Mouse (Mus musculus): ENCODE data around the gene Mad2l1bp. TPM values are rescaled to one million over a fixed set of nuclear protein-coding genes. Genes with fewer than 3 reads are reported as not detected.

The Mad2l1bp gene
- polyA plus RNA-seq, 1 experiment from 2014 or later, result 31.5 TPM

DNA sequence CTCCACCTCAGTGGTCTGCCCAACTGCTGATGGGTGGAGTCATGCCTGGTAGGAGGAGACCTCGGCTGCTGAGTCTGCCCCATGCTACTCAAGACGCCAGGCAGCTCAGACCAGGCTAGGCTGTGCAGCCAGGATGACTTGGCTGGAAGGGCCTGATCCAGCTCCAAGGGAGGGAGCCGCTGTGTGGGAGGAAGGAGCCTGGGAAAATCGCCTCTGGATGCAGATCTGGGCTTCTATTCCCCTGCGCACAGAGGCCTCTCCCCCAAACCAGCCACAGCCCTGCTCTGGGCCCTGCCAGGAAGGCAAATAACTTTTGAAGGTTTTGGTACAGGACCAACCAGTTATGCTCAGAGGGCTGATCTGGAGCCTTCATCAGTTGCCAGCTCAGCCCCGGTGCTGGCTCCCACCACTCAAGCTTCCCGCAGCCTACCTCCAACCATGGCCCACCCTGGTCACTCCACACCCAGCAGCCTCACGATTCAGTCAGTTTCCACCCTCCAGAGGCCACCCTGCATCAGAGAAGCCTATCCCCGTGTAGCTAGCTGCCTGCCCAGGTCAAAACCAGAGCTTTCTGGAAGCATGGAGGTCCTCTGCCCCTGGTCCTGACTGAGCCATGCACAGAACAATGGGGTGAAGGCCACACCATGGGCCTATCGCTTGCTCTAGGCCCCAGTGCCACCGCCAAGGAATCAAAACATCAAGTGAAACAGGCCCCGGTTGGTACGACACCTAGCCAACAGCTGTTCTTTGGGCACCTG lies 23.4 kb downstream of the Mad2l1bp start:
- 0 out of 2 replicates have a peak, but pooled peaks have one; percentile 48 for ATAC-seq (ENCODE audit: insufficient number of reproducible peaks, insufficient read depth, low FRiP score, low read depth)
- WGBS, result 68% methylated on average over 13 of the region's 13 CpGs

DNA sequence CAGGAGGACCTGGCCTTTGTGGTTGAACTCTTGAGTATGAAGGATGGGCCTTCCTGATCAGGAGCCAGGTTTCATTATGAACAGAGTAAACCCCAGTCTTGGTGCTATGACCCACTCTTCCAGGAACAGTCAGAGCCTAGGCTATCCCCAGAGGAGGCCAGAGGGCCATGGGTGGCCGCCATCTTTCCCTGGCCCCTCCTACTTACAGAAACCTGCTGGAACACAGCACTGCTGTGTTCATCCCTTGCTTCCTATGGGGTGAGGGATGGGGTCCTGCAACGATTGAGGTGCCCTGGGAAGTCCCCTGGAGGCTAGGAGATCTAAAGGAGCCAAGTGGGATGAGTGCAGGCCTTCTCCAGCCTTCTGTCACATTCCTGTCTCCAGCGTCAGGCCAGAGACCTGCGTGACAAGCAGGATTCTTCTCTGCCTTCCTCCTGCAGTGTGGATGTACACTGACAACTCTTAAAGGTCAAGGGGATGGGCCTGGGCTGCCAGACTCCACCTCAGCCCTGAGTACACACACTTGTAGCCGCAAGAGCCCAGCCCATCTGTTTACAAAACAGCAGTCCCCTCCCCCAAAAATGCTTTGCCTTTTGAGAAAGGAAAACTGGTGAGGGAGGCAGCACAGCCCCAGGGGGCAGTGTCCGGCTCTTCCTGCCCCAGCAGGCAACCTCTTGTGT lies 25.4 kb downstream of the Mad2l1bp start:
- no peaks in the 10 kb centered on the region for H3K27me3 ChIP-seq (ENCODE audit: control insufficient read depth, insufficient read depth, low read length)
- H3K4me1 ChIP-seq (ENCODE audit: control insufficient read depth in 2 of 2, insufficient read depth in 2 of 2, low read length in 2 of 2), result peaks cover 0 to 9% of the 10 kb centered on the region in 2 experiments; a peak in 1 of 4 replicates
- no peak overlapping the region for H3K9ac ChIP-seq (ENCODE audit: low read length)
- no peaks in the 10 kb centered on the region for H3K9me3 ChIP-seq (ENCODE audit: control insufficient read depth, low read length)
- 77% methylated on average over 6 of the region's 6 CpGs for WGBS
- peaks cover 68% of the 10 kb centered on the region for H3K36me3 ChIP-seq (ENCODE audit: control insufficient read depth, insufficient read depth, low read length)
- no peak overlapping the region for H3K4me2 ChIP-seq (ENCODE audit: low read length)
- no peak overlapping the region for H3K4me3 ChIP-seq (ENCODE audit: control insufficient read depth in 1 of 2, insufficient read depth in 1 of 2, low read depth in 1 of 2, low read length in 2 of 2)
- no peak for ATAC-seq (ENCODE audit: insufficient number of reproducible peaks, insufficient read depth, low FRiP score, low read depth)
- H3K27ac ChIP-seq (replicated peaks in 1 of 2; ENCODE audit: control insufficient read depth in 1 of 2, insufficient read depth in 1 of 2, low read depth in 2 of 2, low read length in 2 of 2), result no peak overlapping the region

More for the DNA sequence above, 23.4 kb downstream of the Mad2l1bp start:
- no peak overlapping the region for H3K9ac ChIP-seq (ENCODE audit: low read length)
- H3K4me3 ChIP-seq (ENCODE audit: control insufficient read depth in 1 of 2, insufficient read depth in 1 of 2, low read depth in 1 of 2, low read length in 2 of 2), result no peak overlapping the region
- no peak overlapping the region for H3K27ac ChIP-seq (replicated peaks in 1 of 2; ENCODE audit: control insufficient read depth in 1 of 2, insufficient read depth in 1 of 2, low read depth in 2 of 2, low read length in 2 of 2)
- H3K4me1 ChIP-seq (ENCODE audit: control insufficient read depth in 2 of 2, insufficient read depth in 2 of 2, low read length in 2 of 2), result 0 out of 4 replicates have a peak, but pooled peaks cover 0 to 4% of the 10 kb centered on the region in 2 experiments
- H3K36me3 ChIP-seq (ENCODE audit: control insufficient read depth, insufficient read depth, low read length), result peaks cover 49% of the 10 kb centered on the region
- H3K4me2 ChIP-seq (ENCODE audit: low read length), result no peak overlapping the region
- H3K27me3 ChIP-seq (ENCODE audit: control insufficient read depth, insufficient read depth, low read length), result no peaks in the 10 kb centered on the region
- no peaks in the 10 kb centered on the region for H3K9me3 ChIP-seq (ENCODE audit: control insufficient read depth, low read length)

DNA sequence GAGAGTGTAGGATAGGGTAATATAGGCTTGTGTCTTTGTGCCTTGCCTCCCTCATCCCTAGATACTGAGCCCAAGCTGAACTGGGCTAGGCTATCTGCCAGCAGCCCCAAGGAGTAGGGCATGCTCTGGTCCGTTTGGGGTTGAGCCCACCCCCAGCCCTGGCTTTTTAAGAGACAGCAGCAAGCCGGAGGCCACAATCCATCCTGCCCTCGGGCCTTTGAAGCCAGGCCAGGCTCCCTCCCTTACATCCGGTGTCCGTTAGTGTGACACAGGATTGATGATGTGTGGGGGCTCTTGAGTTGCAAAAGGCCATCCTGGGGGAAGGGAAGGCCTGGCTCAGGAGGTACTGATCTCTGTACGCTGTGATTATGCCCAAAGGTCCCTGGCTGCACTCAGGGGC lies 26.7 kb downstream of the Mad2l1bp start:
- Histone ChIP-seq H3K4me3 (ENCODE audit: control insufficient read depth in 1 of 2, insufficient read depth in 1 of 2, low read depth in 1 of 2, low read length in 2 of 2) (no peak overlapping the region), H3K4me1 (ENCODE audit: control insufficient read depth in 2 of 2, insufficient read depth in 2 of 2, low read length in 2 of 2) (peaks cover 0 to 5% of the 10 kb centered on the region in 2 experiments; a peak in 1 of 4 replicates), H3K9ac (ENCODE audit: low read length) (no peak overlapping the region), H3K36me3 (ENCODE audit: control insufficient read depth, insufficient read depth, low read length) (peaks cover 81% of the 10 kb centered on the region), H3K9me3 (ENCODE audit: control insufficient read depth, low read length) (no peaks in the 10 kb centered on the region), H3K27ac (replicated peaks in 1 of 2; ENCODE audit: control insufficient read depth in 1 of 2, insufficient read depth in 1 of 2, low read depth in 2 of 2, low read length in 2 of 2) (no peak overlapping the region), H3K4me2 (ENCODE audit: low read length) (no peak overlapping the region), H3K27me3 (ENCODE audit: control insufficient read depth, insufficient read depth, low read length) (no peaks in the 10 kb centered on the region)
- WGBS, result 72% methylated on average over 6 of the region's 6 CpGs
- no peak for ATAC-seq (ENCODE audit: insufficient number of reproducible peaks, insufficient read depth, low FRiP score, low read depth)

DNA sequence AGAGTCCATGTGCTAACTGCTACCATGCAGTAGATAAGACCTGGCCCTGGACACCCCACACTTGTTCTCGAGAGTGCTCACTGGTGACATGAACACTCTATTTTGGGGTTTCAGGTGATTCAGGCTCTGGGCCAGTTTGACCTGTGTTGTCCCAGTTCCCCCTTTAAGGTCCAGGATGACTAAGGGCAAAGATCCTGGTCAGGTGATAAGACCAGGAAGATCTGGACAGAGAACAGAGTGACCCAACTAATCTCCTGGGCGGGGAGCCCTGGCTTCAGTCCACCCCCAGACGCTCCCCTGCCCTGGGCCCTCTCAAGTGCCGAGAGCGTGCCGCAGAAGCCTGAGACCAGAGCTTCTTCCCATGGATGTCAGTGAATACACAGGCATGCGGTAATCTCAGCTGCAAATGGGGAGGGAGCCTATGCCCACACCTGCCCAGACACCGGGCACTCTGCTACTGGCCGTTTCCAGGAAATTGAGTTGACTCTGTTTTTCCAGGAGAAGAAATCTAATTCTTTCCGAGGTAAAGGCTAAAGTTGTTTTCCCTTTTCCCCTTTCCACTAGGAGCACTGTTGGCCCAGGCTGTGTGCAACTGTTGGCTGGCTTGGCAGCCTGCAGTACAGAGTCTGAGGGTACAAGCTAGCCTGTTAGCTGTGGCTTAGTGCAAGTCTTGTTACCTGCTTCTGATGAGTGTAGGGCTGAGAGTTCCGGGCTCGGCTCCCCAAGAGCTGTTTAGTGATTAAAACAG lies 29.2 kb downstream of the Mad2l1bp start:
- Histone ChIP-seq H3K27me3 (ENCODE audit: control insufficient read depth, insufficient read depth, low read length) (no peaks in the 10 kb centered on the region), H3K4me2 (ENCODE audit: low read length) (no peak overlapping the region), H3K4me1 (ENCODE audit: control insufficient read depth in 2 of 2, insufficient read depth in 2 of 2, low read length in 2 of 2) (peaks cover 0 to 5% of the 10 kb centered on the region in 2 experiments; a peak in 1 of 4 replicates), H3K27ac (replicated peaks in 1 of 2; ENCODE audit: control insufficient read depth in 1 of 2, insufficient read depth in 1 of 2, low read depth in 2 of 2, low read length in 2 of 2) (peak overlapping the region in 1 of 2 experiments; percentile 4; a peak in 1 of 4 replicates), H3K4me3 (ENCODE audit: control insufficient read depth in 1 of 2, insufficient read depth in 1 of 2, low read depth in 1 of 2, low read length in 2 of 2) (no peak overlapping the region), H3K9ac (ENCODE audit: low read length) (no peak overlapping the region), H3K9me3 (ENCODE audit: control insufficient read depth, low read length) (no peaks in the 10 kb centered on the region), H3K36me3 (ENCODE audit: control insufficient read depth, insufficient read depth, low read length) (peaks cover 89% of the 10 kb centered on the region)
- peak; percentile 61 for ATAC-seq (ENCODE audit: insufficient number of reproducible peaks, insufficient read depth, low FRiP score, low read depth)
- WGBS, result 65% methylated on average over 12 of the region's 12 CpGs

DNA sequence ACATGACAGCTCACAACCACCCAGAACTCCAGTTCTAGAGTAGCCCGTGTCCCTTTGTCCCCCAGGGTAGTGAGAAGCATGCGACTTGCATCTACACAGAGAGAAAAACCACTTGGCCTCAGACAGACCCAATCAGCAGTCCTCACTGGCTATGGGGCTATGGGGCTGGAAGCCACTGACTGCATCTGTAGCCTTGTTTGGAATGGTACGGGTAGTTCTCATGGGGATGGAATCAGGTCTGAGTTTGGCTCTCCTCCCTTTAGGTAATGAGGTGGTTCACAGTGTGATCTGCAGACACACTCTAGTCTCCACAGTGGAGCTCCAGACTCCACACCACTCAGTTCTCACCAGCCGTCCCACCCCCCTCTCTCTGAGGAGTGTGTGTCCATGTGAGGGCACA lies 30.1 kb downstream of the Mad2l1bp start:
- Histone ChIP-seq H3K9ac (ENCODE audit: low read length) (no peak overlapping the region), H3K27me3 (ENCODE audit: control insufficient read depth, insufficient read depth, low read length) (no peaks in the 10 kb centered on the region), H3K9me3 (ENCODE audit: control insufficient read depth, low read length) (no peaks in the 10 kb centered on the region), H3K27ac (replicated peaks in 1 of 2; ENCODE audit: control insufficient read depth in 1 of 2, insufficient read depth in 1 of 2, low read depth in 2 of 2, low read length in 2 of 2) (no peak overlapping the region), H3K36me3 (ENCODE audit: control insufficient read depth, insufficient read depth, low read length) (peaks cover 89% of the 10 kb centered on the region), H3K4me2 (ENCODE audit: low read length) (no peak overlapping the region), H3K4me3 (ENCODE audit: control insufficient read depth in 1 of 2, insufficient read depth in 1 of 2, low read depth in 1 of 2, low read length in 2 of 2) (no peak overlapping the region), H3K4me1 (ENCODE audit: control insufficient read depth in 2 of 2, insufficient read depth in 2 of 2, low read length in 2 of 2) (peaks cover 0 to 5% of the 10 kb centered on the region in 2 experiments; a peak in 1 of 4 replicates)
- 90% methylated on average over 4 of the region's 4 CpGs for WGBS
- no peak for ATAC-seq (ENCODE audit: insufficient number of reproducible peaks, insufficient read depth, low FRiP score, low read depth)

DNA sequence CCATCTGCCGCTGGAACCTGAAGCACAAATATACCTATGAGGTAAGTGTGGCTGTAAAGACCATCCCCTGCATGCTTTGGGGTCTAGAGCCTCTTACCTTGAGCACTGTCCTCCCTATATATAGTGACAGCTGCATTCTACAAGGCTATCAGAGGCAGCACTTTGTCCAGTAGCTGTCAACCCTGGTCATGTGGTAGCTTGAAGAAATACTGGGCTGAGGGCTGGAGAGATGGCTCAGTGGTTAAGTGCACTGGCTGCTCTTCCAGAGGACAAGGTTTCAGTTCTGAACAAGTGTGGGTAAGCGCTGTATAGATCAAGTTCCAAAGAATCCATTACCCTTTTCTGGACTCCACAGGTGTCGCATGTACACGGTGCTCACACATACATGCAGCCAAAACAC lies 30.6 kb downstream of the Mad2l1bp start:
- Histone ChIP-seq H3K27me3 (ENCODE audit: control insufficient read depth, insufficient read depth, low read length) (no peaks in the 10 kb centered on the region), H3K9me3 (ENCODE audit: control insufficient read depth, low read length) (no peaks in the 10 kb centered on the region), H3K36me3 (ENCODE audit: control insufficient read depth, insufficient read depth, low read length) (peaks cover 89% of the 10 kb centered on the region), H3K4me1 (ENCODE audit: control insufficient read depth in 2 of 2, insufficient read depth in 2 of 2, low read length in 2 of 2) (peaks cover 0 to 5% of the 10 kb centered on the region in 2 experiments; a peak in 1 of 4 replicates), H3K27ac (replicated peaks in 1 of 2; ENCODE audit: control insufficient read depth in 1 of 2, insufficient read depth in 1 of 2, low read depth in 2 of 2, low read length in 2 of 2) (no peak overlapping the region), H3K4me2 (ENCODE audit: low read length) (no peak overlapping the region), H3K4me3 (ENCODE audit: control insufficient read depth in 1 of 2, insufficient read depth in 1 of 2, low read depth in 1 of 2, low read length in 2 of 2) (no peak overlapping the region), H3K9ac (ENCODE audit: low read length) (no peak overlapping the region)
- no peak for ATAC-seq (ENCODE audit: insufficient number of reproducible peaks, insufficient read depth, low FRiP score, low read depth)
- 91% methylated on average over 4 of the region's 4 CpGs for WGBS

DNA sequence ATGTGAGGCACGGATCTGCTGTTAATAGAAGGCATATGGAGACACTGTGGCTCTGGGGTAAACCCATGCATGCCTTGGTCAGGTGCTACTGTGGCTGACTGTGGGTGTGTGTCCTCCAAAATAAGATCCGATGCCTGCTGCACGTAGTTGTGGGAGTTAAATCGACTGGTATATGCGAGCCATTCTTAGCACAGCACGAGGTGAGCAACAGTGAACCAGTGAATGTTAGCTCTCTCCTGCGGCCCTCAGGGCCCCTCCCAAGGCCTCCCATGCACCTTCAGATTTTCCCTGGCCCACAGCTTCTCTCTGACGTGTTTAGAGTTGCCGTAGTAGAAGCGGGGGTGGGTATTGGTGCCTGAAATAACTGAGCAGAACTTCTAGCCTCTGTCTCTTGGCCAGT lies 33.7 kb downstream of the Mad2l1bp start:
- H3K27ac ChIP-seq (replicated peaks in 1 of 2; ENCODE audit: control insufficient read depth in 1 of 2, insufficient read depth in 1 of 2, low read depth in 2 of 2, low read length in 2 of 2), result no peak overlapping the region
- no peak overlapping the region for H3K9ac ChIP-seq (ENCODE audit: low read length)
- H3K4me1 ChIP-seq (ENCODE audit: control insufficient read depth in 2 of 2, insufficient read depth in 2 of 2, low read length in 2 of 2), result peaks cover 0 to 5% of the 10 kb centered on the region in 2 experiments; a peak in 1 of 4 replicates
- no peaks in the 10 kb centered on the region for H3K27me3 ChIP-seq (ENCODE audit: control insufficient read depth, insufficient read depth, low read length)
- no peak for ATAC-seq (ENCODE audit: insufficient number of reproducible peaks, insufficient read depth, low FRiP score, low read depth)
- no peak overlapping the region for H3K4me3 ChIP-seq (ENCODE audit: control insufficient read depth in 1 of 2, insufficient read depth in 1 of 2, low read depth in 1 of 2, low read length in 2 of 2)
- H3K4me2 ChIP-seq (ENCODE audit: low read length), result no peak overlapping the region
- peaks cover 63% of the 10 kb centered on the region for H3K36me3 ChIP-seq (ENCODE audit: control insufficient read depth, insufficient read depth, low read length)
- 79% methylated on average over 10 of the region's 10 CpGs for WGBS
- H3K9me3 ChIP-seq (ENCODE audit: control insufficient read depth, low read length), result no peaks in the 10 kb centered on the region

Data from heart, embryonic 14.5 days (tissue).